Mouse (Mus musculus) liver, embryonic 12.5 days (tissue): Measurements from ENCODE around the gene Lrrfip1. TPM values are rescaled to one million over a fixed set of nuclear protein-coding genes. Genes with fewer than 3 reads are reported as not detected.
A peak's percentile ranks its signal among the peaks of the same experiment; 100 is the strongest.

Experiments
- ATAC-seq: fragments of 200-750 bp; cut with Nextera tagmentation; 2 replicates; pipeline ENCODE4 v1.8.0; 2017; ENCODE audit warnings: moderate number of reproducible peaks, mild to moderate bottlenecking, moderate library complexity
- H3K27ac ChIP-seq: fragments of 300-500 bp; sonication (generic); 2 replicates; pipeline ENCODE4 v1.5.1; 2016; ENCODE audit warnings: mild to moderate bottlenecking
- H3K27me3 ChIP-seq: fragments of 300-500 bp; sonication (generic); replicated peaks from 2 replicates; pipeline ENCODE4 v1.6.1; 2016; ENCODE audit warnings: mild to moderate bottlenecking, moderate library complexity
- H3K36me3 ChIP-seq: fragments of 300-500 bp; sonication (generic); 2 replicates; pipeline ENCODE4 v1.6.1; 2016; ENCODE audit warnings: mild to moderate bottlenecking, moderate library complexity
- H3K4me1 ChIP-seq: fragments of 300-500 bp; sonication (generic); 2 replicates; pipeline ENCODE4 v1.6.1; 2016
- H3K4me2 ChIP-seq: fragments of 300-500 bp; sonication (generic); 2 replicates; pipeline ENCODE4 v1.6.1; 2016; ENCODE audit warnings: mild to moderate bottlenecking, moderate library complexity
- H3K4me3 ChIP-seq: fragments of 300-500 bp; sonication (generic); 2 replicates; pipeline ENCODE4 v1.5.1; 2016; ENCODE audit warnings: mild to moderate bottlenecking, moderate library complexity
- H3K9ac ChIP-seq: fragments of 300-500 bp; sonication (generic); 2 replicates; pipeline ENCODE4 v1.6.1; 2016; ENCODE audit warnings: mild to moderate bottlenecking, moderate library complexity
- H3K9me3 ChIP-seq: fragments of 300-500 bp; sonication (generic); replicated peaks from 2 replicates; pipeline ENCODE4 v1.6.1; 2016; ENCODE audit warnings: mild to moderate bottlenecking, moderate library complexity
- WGBS: fragments of 180-500 bp; shearing (Covaris S2); methylation state at CpG from one replicate; pipeline ENCODE4 v1.1.7; 2016; ENCODE audit not compliant: insufficient replicate concordance; 5-methylcytosine and 5-hydroxymethylcytosine counted together
- polyA plus RNA-seq: library from polyadenylated mRNA; unstranded; fragments of >200 nt; fragmentation: Nextera tagmentation; extraction: Ambion mirVana; gene quantifications from 2 replicates; pipeline ENCODE4 v1.2.1, GENCODE M21; 2016

Gene Lrrfip1
- polyA plus RNA-seq, 1 experiment from 2014 or later: 18.1 TPM

GRCm38 (mm10) chr1:91059792-91060604 lies 61.5 kb downstream of the Lrrfip1 start:
- Histone ChIP-seq H3K4me3 (no peak overlapping the region), H3K4me2 (no peak overlapping the region), H3K27me3 (0 out of 2 replicates have a peak, but pooled peaks cover 2% of the 10 kb centered on the region), H3K9ac (no peak overlapping the region), H3K36me3 (no peaks in the 10 kb centered on the region), H3K27ac (no peak overlapping the region), H3K9me3 (no peaks in the 10 kb centered on the region), H3K4me1 (peaks cover 88% of the 10 kb centered on the region)
- ATAC-seq: no peak
- WGBS: 46% methylated on average over 9 of the region's 9 CpGs

DNA sequence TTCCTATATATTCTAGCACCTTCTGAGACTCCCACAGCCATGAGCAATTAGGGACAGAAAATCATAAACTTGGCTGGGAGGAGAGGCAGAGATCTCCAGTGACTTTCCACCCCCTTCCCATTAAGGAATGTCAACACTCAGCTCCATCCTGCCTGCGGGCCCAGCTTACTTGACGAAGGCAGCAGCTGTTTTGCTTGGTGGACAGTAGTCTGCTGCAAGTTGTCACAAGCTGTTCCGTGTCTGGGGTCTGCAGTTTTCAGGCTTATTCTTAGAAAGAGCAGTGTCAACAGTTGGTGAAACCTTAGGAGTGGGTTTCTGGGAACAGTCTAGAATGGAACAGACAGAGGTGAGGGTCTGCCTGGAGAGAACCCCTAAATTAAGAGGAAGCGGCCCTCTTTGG lies 62.6 kb downstream of the Lrrfip1 start:
- no peaks in the 10 kb centered on the region for H3K9me3 ChIP-seq
- H3K4me1 ChIP-seq: peaks cover 88% of the 10 kb centered on the region
- no peak overlapping the region for H3K9ac ChIP-seq
- H3K36me3 ChIP-seq: no peaks in the 10 kb centered on the region
- H3K4me2 ChIP-seq: no peak overlapping the region
- no peak overlapping the region for H3K27ac ChIP-seq
- H3K4me3 ChIP-seq: no peak overlapping the region
- H3K27me3 ChIP-seq: no peaks in the 10 kb centered on the region
- WGBS: 65% methylated on average over 4 of the region's 4 CpGs
- ATAC-seq: no peak

GRCm38 (mm10) chr1:91062363-91062762 lies 63.8 kb downstream of the Lrrfip1 start:
- no peak for ATAC-seq
- Histone ChIP-seq H3K4me3 (no peak overlapping the region), H3K9ac (no peak overlapping the region), H3K4me2 (no peak overlapping the region), H3K9me3 (no peaks in the 10 kb centered on the region), H3K27ac (no peak overlapping the region), H3K27me3 (no peaks in the 10 kb centered on the region), H3K4me1 (peaks cover 83% of the 10 kb centered on the region), H3K36me3 (no peaks in the 10 kb centered on the region)
- 24% methylated on average over 5 of the region's 5 CpGs for WGBS

DNA sequence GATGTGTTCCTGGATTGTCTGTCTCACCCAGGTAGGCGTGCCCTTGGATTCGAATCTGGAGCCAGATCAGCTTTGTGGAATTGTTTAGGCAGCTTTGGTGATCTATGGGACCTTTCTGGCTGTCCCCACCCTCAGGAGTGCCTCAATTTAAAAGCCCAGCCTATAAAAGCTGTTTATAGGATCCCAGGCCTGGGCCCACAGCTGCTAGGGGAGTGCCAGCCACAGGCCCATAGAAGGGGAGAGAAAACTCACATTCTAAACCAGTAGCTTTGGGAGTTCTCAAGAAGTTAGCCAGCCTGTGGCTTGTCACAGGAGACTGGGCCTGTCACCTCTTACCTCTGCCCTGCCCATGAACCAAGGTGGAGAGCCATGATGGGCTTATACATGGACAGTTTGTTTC lies 65.5 kb downstream of the Lrrfip1 start:
- no peak overlapping the region for H3K4me2 ChIP-seq
- no peak overlapping the region for H3K27ac ChIP-seq
- no peaks in the 10 kb centered on the region for H3K9me3 ChIP-seq
- no peaks in the 10 kb centered on the region for H3K27me3 ChIP-seq
- H3K36me3 ChIP-seq: no peaks in the 10 kb centered on the region
- no peak overlapping the region for H3K9ac ChIP-seq
- ATAC-seq: no peak
- WGBS: 48% methylated on average over 2 of the region's 2 CpGs
- no peak overlapping the region for H3K4me3 ChIP-seq
- peaks cover 68% of the 10 kb centered on the region for H3K4me1 ChIP-seq

DNA sequence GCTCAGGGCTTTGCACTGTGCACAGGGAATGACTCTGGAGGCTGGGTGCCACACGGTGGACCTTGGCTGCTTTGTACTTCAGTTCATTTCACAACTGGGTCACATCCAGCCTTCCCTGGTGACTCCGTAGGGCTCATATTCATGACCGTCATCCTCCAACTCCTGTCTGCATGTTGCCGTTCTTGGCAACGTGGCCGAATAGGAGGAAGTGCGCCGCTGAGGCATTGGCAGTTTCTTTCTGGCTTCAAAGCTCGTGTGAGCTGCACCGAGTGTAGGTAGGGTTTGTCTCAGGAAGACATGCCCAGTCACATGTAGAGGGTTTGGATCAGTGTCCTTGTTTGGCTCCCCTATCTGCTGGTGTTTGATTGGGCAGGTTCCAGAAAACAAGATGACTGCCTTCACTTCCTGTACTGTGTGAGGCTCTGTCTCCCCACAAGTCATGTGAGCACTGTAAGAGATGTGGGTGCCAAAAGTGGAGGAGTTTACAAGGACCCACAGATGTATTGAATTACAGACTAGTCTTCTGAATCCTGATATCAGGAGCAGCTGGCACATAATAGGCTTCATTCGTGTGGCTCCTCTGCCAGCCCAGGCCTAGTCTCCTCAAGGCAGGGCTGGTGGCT lies 66.5 kb downstream of the Lrrfip1 start:
- H3K4me1 ChIP-seq: peaks cover 64% of the 10 kb centered on the region
- H3K4me2 ChIP-seq: no peak overlapping the region
- no peak overlapping the region for H3K4me3 ChIP-seq
- no peaks in the 10 kb centered on the region for H3K36me3 ChIP-seq
- H3K27me3 ChIP-seq: no peaks in the 10 kb centered on the region
- WGBS: 67% methylated on average over 11 of the region's 11 CpGs
- H3K9me3 ChIP-seq: no peaks in the 10 kb centered on the region
- no peak overlapping the region for H3K9ac ChIP-seq
- no peak overlapping the region for H3K27ac ChIP-seq
- no peak for ATAC-seq

DNA sequence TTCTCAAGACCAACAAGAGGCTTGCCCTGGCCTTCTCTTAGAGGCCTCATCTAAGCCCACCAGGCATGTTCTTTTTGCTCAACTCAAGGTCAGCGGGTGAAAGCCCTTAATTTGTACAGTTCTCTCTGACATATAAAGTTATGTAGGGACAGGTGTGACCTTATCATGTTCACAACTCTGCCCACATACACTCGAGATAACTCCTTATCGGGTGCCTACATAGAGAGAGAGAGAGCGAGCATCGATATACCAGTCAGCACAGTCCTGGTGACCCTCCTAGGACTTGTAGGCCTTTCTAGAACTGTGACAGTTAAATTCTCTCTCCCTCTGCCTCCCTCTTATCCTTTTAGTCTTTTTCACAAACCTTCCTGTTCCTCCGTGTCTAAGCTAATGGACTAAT lies 67.5 kb downstream of the Lrrfip1 start:
- H3K36me3 ChIP-seq: no peaks in the 10 kb centered on the region
- H3K9me3 ChIP-seq: no peaks in the 10 kb centered on the region
- H3K4me2 ChIP-seq: no peak overlapping the region
- ATAC-seq: no peak
- no peak overlapping the region for H3K27ac ChIP-seq
- peaks cover 53% of the 10 kb centered on the region for H3K4me1 ChIP-seq
- H3K4me3 ChIP-seq: no peak overlapping the region
- H3K27me3 ChIP-seq: no peaks in the 10 kb centered on the region
- no peak overlapping the region for H3K9ac ChIP-seq
- WGBS: 40% methylated on average over 6 of the region's 6 CpGs

DNA sequence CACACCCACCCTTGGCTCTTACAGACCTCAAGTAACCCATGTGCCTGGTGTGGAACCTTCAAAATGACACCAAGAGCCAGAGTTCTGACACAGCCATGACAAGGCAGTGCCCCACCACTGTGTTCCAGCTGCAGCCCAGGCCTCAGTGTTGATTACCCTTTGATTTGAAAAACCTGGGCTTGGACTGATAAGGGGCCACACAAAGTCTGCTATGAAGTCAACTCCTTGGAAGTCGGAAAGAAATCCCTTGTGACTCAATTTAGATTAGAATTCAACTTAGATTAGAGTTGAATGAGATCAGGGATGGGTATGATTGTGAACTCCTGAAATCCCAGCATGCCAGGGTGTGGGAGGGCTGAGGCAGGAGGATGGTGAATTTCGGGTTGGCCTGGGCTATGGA lies 68.1 kb downstream of the Lrrfip1 start:
- Histone ChIP-seq H3K9ac (no peak overlapping the region), H3K4me2 (no peak overlapping the region), H3K4me3 (no peak overlapping the region), H3K36me3 (no peaks in the 10 kb centered on the region), H3K27me3 (no peaks in the 10 kb centered on the region), H3K4me1 (peaks cover 48% of the 10 kb centered on the region), H3K27ac (no peak overlapping the region), H3K9me3 (no peaks in the 10 kb centered on the region)
- WGBS: 26% methylated on average over 2 of the region's 2 CpGs
- peak; percentile 42; the same call in 1 of the 2 replicates for ATAC-seq

DNA sequence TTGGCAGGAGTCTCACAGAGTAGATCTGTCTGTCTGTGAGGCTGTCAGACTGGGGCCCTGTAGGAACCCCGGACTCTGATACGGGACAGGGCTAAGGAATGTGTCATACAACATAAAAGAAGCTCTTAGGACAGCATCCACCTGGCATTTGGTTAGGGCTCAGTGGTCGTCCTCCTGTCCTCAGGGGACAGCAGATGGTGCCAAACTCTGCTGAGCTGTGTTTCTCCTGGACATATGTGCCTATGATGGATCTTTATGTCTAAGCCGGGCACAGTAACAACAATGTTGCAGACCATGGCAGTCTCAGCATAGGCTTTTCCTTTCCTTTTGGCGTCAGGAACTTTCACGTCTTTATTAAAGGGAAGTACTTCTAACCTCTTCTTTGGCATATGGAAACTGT lies 69.2 kb downstream of the Lrrfip1 start:
- no peak overlapping the region for H3K4me2 ChIP-seq
- H3K4me3 ChIP-seq: no peak overlapping the region
- H3K27me3 ChIP-seq: no peaks in the 10 kb centered on the region
- no peaks in the 10 kb centered on the region for H3K9me3 ChIP-seq
- peaks cover 38% of the 10 kb centered on the region for H3K4me1 ChIP-seq
- no peaks in the 10 kb centered on the region for H3K36me3 ChIP-seq
- no peak overlapping the region for H3K9ac ChIP-seq
- H3K27ac ChIP-seq: no peak overlapping the region
- WGBS: 66% methylated on average over 6 of the region's 6 CpGs
- no peak for ATAC-seq

DNA sequence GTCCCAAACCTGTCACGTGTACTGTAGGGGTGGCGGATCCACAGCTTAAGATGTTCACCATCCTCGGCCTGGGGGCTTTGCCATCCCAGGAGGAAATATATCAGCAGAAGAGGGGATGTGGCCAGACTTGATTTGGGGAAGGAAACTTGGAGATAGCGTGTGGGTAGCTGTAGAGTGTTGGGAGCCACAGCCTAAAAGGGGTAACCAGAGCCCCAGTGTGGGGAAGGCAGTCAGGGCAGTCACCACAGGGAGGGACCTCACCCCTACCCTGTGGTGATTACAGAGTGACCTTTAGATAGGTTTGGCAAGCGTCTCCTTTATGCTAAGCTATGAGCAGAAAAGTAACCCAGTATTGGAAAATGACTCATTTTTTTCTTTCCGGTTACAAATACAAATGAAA lies 71.0 kb downstream of the Lrrfip1 start:
- Histone ChIP-seq H3K4me1 (peaks cover 27% of the 10 kb centered on the region), H3K9ac (no peak overlapping the region), H3K27me3 (no peaks in the 10 kb centered on the region), H3K36me3 (no peaks in the 10 kb centered on the region), H3K4me3 (no peak overlapping the region), H3K4me2 (no peak overlapping the region), H3K9me3 (no peaks in the 10 kb centered on the region), H3K27ac (no peak overlapping the region)
- ATAC-seq: no peak
- 45% methylated on average over 6 of the region's 6 CpGs for WGBS

GRCm38 (mm10) chr1:91070547-91070946 lies 72.0 kb downstream of the Lrrfip1 start:
- H3K9ac ChIP-seq: no peak overlapping the region
- H3K9me3 ChIP-seq: no peaks in the 10 kb centered on the region
- no peak overlapping the region for H3K27ac ChIP-seq
- H3K4me2 ChIP-seq: no peak overlapping the region
- no peak for ATAC-seq
- H3K4me1 ChIP-seq: peaks cover 18% of the 10 kb centered on the region
- H3K36me3 ChIP-seq: no peaks in the 10 kb centered on the region
- H3K4me3 ChIP-seq: no peak overlapping the region
- no peaks in the 10 kb centered on the region for H3K27me3 ChIP-seq
- 82% methylated on average over 8 of the region's 8 CpGs for WGBS

DNA sequence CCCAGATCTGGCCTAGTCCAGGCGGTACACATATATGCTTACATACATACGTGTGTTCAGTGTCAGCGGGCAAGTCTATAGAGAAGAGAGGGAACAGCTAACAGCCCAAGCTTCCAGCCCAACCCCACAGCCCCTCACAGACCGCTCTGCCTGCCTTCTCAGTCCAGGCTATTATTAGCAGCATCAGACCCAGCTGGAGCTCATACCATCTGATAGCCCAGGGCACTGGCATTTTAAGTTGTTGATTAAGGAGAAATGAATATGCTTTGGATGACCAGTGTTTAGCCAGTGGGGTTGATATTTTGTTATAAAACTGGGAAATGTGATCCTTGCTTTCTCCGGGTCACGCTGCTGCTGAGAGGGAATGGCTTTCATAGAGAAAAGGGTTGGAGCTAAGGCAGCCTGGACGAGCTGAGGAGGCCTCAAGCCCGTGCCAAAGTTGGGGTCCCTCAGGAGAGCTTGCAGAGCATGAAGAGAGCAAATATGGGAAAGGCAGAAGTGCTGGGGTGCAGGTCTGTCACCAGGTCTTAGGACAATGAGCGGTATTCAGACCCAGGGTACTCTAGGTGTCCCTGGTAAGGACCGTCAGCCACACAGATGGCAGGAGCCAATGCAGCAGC lies 73.2 kb downstream of the Lrrfip1 start:
- H3K9ac ChIP-seq: no peak overlapping the region
- ATAC-seq: no peak
- H3K27me3 ChIP-seq: no peaks in the 10 kb centered on the region
- 79% methylated on average over 10 of the region's 10 CpGs for WGBS
- H3K4me1 ChIP-seq: peaks cover 6% of the 10 kb centered on the region
- no peaks in the 10 kb centered on the region for H3K36me3 ChIP-seq
- H3K4me3 ChIP-seq: no peak overlapping the region
- H3K27ac ChIP-seq: no peak overlapping the region
- no peak overlapping the region for H3K4me2 ChIP-seq
- no peaks in the 10 kb centered on the region for H3K9me3 ChIP-seq

DNA sequence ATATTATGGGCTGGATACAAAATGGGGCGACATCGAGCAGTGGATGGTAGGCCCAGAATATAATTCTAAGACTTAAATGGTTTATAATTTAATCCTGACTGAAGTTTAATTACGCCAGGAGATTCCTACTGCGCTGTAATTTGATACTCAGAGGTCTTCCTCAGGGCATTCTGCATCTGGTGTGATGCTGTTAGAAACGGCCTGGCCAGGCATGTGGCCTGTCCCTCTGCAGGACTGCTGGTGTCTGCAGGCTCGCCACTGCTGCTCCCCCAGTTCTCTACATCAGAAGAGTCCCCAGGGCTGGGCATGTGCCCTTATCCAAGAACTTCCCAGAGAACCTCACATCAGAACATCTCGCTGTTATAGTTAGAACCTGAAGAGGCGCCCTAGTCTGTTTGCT lies 78.4 kb downstream of the Lrrfip1 start:
- Histone ChIP-seq H3K27ac (no peak overlapping the region), H3K4me2 (no peak overlapping the region), H3K36me3 (peaks cover 2% of the 10 kb centered on the region; the same call in 1 of the 2 replicates), H3K4me3 (no peak overlapping the region), H3K9ac (no peak overlapping the region), H3K9me3 (no peaks in the 10 kb centered on the region), H3K27me3 (no peaks in the 10 kb centered on the region), H3K4me1 (peaks cover 8% of the 10 kb centered on the region; the same call in 1 of the 2 replicates)
- WGBS: 72% methylated on average over 8 of the region's 8 CpGs
- no peak for ATAC-seq
